Mouse (Mus musculus) spleen, postnatal 14 days (tissue): ENCODE measurements at regions not wholly inside any gene's neighbourhood (a gene's known extent, or its start where the extent isn't known, plus 50 kb on each side); places are given as distances from the start of the nearest gene placed in this dataset.
A peak's percentile ranks its signal among the peaks of the same experiment; 100 is the strongest.

Source experiments
- DNase-seq, 2 experiments: peaks; one replicate each; pipeline ENCODE4 v3.0.0; 2021 to 2022; ENCODE audit warnings: low spot score in 2 of 2

DNA sequence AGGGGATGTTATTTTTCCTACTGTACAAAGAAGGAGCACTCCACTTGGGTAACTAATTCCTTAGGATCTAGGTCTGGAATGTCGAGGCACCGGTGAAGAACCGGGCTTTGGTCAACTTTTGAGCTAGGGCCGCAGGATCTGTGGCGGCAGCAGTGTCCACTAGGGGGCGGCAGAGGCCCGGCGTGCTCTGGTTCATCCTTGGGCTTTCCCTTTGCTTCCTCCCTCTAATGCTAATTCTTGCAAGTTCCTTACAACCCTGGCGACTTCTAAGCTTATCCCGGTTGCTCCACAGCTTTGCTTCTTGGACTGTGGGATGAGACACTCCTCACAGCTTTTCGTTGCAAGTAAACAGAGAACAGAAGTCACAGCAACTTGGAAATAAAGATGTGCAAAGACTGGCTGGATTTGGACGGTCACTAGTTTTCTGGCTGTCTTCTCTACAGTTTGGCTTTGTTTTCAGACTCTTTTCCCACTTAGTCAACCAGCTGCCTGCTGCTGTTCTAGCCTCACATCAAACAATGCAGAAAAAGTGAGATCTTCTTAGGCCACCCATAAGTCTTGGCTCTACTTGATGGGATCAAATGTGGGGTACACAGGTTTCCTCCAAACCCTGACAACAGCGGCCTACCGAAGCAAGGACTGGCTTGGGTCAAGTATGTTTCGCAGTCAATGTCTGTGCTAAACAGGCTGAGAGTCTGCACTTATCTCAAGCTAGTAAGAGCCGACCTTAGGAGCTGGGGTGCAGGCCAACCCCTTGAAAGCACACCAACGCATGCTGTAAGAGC, 51.2 kb upstream of the Tmem72 start:
- DNase-seq = peak in 1 of 2 experiments; percentile 39

DNA sequence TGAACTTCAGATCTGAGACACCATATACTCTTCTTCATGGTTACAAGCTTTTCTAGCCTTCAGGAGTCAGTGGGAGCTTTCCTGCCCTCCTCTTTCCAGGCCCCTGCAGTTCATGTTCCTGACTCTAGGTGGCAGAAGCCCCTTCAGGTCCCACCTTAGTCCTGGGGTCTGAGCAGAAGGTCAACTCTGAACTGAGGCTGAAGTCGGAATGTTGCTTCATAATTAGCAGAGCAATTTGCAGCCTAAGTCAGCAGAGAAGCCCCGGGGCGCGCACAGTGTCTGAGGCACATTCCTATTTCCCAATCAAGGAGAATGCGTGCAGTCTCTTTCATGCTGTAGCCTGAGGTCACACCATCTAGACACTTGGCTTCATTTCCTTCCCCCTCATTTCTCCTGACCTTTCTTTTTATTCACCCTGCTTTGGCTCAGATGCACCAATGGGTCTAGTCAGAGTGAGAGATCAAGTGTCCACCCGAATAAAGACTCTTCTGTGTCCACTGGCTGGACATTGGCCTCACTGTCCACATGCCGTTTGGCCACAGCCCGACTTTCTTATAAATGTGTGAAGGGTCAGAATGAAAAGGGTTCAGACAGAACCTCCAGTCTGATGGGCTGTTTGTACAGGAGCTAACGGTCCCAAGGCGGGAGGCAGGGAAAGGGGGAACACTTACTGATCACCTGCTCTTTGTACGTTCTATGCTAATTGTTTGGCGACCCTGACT, 58.4 kb upstream of the Tmem72 start:
- DNase-seq = no peak

DNA sequence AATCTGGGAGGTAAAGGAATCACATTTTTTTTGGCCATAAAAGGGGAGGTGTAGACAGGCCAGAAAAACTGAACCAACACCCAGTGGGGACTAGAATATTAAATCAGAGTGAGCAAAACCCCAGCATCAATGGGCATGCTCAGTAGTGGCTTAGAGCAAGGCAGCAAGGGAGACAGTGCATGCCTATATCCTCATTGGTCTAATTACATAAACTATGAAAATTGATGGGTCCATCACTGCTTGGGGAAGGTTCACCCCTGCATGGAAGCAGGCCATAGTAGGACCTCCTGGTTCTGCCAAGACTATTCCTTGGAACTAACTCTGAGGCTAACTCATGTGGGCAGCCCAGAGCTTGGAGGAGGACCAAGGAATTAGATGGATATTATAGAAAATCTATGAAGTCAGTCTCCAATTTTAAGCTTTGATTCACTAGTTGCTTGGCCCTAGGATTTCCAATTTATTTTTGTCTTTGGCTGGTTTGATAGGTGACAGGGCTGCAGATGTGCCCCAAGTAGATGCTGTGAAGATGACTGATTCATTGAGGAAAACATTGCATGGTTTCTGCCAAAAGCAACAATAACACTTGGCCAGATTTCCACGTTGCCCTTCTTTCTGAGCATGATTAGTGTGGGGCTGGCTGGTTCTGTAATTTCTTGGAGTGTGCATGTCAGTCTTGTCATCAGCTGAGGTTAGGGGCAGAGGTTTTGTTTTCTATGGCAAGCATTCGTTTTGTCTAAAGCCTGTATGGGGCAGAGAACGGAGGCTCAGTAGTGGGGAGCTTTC, 70.0 kb upstream of the Tmem72 start:
- no peak for DNase-seq

DNA sequence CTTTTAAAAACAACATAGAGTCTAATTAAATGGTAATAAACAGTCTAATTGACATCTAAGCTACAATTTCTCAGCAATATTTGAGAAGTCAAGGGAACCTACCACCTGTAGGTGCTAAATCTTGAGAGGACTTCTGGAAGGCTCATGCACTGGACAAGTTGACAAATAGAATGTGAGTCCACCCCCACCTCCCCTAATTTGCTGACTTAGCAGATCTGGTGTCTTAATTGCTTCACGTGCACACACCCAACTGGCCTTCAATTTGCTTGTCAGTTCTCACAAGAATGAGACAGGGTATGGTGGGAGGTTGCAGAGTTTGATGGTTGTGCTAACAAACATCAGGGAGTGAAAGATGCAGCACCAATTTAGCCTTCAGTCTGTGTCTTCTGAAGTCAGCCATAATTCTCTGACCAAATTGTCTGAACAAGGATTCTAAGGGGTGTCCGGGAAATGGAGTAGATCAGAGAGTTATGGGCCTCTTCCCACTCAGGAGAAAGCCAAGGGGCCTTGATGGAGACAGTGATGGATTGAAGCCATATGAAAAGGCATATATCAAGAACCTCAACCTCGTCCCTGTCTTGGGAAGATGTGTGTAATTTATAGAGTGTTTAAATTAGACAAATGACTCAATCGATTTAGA, 76.7 kb upstream of the Tmem72 start:
- DNase-seq = no peak

DNA sequence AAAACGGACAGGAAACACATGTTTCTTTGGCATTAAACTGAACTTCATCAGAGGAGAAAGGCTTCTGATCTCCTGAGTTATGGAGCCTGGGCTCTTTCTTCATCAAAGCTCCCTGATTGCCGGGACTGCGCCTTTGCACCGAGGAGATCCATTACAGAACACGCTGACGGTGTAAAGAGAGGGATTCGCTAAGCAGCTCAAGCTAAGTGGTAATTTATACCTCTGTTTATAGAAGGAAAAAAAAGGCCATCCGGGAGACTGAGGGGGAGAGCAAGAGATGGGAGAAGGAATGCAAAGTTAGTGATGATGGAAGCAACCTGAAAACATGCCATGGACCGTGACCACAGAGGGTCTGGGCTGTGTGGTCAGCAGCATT, 77.2 kb upstream of the Tmem72 start:
- DNase-seq = no peak

DNA sequence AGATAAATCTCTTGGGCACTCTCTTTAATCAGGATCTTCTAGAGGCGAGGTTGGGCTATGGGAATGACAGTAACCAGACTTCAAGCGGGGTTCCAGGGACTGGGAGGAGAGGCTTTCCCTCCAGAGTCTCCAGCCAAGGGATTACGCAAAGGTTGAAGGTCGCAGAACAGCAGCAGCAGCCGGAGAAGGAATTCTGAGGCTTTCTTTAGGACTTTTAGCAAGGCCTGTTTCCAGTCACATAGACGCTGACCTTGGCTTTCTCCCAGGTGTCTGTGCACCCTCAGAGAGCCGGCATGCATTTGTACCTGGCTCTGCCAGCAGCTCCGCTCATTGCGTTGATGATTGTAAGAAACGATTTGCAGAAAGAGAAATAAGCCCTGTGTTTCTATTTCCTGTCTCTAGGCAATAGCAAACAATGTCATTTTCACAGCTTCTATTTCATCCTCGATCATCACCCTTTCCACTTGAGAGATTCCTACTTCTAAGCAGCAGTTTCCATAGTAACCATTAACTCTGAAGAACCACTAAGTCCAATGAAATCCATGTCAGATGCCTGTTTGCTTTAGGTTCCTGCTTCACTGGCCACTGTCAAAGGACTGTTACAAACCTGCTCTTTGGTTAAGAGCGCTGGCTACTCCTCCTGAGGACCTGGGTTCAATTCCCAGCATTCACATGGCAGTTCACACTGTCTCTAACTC, 104.7 kb upstream of the Tmem72 start:
- DNase-seq = no peak

DNA sequence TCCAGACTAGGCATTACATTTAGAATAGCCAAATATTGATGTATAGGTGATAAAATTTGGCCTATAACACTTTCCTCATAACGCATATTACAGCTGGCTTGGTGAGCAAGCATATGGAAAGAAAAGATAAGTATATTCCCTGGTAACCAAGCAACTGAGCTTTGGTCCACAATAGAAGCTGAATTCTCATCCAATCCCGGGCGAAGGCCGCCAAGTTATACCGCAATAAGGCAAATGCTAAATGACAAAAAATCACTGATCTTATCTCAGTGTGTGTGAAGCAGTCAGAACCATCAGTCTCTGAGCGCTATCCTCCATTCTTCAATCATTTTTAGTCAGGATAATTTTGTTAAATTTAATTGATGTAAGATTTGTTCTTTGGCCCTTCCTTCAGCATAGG, 105.9 kb upstream of the Tmem72 start:
- no peak for DNase-seq

DNA sequence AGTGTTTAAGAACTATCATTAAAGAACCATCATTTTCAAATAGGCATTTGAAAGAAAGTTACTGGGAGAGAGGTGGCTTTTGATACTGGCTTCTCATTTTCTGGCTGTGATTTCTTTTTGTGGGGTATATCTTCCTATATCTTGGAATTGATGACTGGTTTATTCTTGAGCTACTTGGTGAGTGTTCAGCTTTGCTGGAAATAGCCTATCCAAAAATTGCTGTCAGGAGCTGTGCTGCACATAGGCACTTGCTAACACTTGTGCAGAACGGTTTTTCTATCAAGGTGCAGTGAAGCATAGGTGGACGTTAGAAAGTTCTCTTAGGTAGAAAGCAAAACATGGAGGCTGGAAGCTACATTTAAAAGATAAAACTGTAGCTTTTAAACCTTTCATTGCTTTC, 108.9 kb upstream of the Tmem72 start:
- DNase-seq = no peak

DNA sequence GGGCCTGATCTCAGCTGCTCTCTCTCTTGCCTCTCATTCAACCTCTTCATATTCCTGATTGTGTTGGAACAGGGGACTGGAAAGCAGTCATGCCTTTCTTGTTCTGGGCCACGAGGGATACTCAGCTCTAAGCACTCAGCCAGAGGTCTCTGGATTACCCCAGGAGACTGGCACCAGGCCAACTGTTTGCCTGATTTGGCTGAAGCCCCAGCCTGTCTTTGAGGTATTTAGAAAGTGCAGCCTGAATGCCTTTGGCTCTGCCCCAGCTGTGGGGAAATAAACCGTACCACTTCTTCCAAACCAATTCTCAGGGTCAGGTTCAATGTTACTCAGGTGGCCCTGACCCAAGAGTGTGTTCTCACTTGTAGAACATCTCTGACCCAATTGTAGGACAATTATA, 112.6 kb upstream of the Tmem72 start:
- no peak for DNase-seq

DNA sequence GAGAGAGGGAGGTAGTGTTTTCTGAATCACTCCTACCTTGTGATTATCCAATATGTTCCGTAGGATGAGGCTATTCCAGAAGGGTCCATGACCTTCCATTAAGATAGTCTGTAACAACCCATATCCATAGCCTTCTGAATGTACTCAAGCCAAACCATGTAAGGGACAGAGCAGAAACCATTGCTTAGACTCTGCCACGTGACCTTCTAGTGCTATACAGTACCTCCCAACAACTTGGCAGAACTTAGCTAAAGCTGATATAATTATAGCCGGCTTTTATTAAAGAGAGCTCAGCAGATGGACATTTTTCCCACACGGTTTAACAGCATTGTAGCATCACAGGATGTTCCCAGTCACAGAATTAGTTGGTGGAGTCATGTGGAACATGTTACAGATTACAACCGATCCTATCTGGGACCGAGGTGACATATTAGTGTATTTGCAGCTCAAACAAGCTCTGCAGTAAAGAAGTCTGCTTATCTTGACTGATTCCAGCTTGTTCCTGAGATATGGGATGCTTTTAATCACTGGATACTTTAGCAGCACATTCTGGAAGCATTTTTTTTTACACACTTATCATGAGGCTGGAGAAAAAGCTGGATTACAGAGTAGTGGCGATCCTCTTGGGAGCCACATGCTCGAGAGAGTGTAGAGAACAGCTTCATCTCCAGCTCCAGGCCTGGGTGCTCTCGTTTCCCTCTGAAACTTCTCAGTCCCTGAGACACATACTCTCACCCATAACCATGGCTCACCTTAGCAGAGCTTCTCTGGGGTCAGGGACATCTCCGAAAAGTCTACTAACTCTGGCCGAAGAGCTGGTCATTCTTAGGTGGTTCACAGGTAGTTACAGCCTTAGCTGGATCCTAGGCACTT, 129.5 kb upstream of the Tmem72 start:
- no peak for DNase-seq

DNA sequence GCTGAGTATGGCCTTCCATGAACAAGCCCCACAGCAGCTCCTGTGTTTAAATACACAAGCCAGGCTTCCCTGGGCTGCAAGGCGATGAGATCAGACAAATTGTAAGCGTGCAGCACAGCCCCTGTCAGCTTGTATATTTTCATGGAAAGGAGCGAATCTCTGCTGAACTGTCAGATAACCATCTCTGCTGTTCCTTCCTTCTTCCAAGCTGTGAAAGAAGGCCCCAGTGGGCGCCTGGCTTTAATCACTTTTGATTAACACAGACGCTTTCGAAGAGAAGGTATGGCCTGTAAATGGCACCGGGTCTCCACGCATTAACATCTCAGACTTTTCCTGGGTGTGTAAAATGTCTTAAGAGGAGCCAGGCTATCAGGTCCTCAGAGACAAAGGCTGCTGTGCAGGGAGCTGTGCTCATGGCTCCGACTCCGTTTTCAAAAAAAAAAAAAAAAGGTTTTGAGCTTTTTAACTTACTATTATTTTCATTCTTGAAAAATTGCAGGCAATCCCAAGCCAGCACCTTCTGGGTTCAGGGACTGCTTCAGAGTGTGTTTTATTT, 131.9 kb upstream of the Tmem72 start:
- DNase-seq = no peak

DNA sequence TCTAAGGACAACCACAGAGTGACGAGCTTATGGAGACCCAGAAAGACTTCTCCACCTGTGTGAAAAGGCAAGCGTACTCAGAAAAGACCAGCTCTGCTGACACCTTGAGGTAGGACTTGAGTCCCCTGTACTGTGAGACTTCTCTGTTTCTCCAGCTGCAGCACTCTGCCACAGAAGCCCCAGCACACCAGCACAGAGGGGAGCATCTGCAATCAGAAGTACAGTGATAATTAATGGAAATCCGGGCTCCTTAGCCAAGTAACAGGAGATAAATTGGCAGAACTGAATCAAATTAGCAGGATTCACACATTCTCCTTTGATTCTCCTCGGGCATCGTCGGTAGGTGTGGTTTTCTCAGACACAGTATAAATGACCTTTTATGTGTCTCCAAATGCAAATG, 137.3 kb upstream of the Tmem72 start:
- no peak for DNase-seq

DNA sequence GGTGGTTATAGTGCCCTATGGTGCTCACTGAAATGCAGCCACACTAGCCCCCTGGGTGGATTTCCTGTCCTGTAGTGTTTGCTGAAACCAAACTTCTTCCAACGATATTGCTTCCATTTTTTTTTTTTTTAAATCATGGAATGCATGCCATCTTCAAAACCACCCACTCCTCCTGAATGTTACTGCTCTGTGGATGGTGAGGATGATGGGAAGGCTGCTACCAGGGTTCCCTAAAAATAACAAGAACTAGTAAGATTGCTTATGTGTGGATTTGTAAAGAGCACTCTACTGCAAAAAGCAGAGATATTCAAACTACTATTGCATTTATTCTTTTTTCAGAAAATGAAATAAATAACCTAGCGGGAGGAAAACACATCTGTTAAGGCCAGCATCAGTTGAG, 139.4 kb upstream of the Tmem72 start:
- no peak for DNase-seq

DNA sequence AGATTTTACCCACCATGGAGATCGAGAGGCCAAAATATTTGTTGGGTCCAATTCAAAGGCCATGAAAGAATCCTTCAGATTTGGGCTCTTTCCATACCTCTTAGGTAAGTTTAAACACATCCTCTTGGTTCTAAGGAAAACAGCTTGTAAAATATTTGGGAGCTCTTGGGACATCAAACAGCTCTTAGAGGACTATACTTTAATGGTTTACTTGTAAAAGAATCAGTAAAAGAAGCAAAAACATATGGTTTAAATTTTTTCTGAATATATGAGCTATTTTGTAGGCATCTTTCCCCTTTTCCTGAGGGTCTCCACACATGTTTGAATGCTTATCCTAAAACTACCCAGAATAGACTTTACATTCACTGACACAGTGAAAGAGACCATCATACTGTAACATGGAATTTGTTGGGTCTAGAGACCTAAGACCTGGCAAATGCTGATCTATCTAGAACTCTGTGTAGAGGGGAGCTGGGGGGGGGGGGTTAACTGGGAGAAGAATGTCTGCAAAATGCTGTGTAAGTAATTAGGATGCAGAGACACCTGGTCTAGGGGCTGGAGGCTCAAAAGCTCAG, 140.3 kb upstream of the Tmem72 start:
- no peak for DNase-seq

DNA sequence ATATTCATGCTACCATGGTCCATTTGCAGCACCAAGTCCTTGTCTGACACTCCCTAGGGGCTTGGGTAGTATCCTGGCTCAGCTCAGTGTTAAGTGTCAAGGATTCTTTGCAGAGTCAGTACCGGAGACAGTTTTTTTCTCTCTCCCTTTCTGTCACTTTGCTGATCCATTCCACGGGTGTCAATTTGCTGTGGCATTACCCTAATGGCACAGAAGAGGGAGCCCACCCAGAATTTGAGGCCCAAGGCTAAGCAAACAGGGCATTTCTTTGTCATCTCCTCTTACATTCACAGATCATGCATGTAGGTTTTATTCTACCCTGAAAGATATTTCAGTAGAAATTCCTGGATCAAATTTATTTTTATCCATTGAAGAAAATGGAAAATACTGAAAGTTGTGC, 146.4 kb upstream of the Tmem72 start:
- DNase-seq = no peak

DNA sequence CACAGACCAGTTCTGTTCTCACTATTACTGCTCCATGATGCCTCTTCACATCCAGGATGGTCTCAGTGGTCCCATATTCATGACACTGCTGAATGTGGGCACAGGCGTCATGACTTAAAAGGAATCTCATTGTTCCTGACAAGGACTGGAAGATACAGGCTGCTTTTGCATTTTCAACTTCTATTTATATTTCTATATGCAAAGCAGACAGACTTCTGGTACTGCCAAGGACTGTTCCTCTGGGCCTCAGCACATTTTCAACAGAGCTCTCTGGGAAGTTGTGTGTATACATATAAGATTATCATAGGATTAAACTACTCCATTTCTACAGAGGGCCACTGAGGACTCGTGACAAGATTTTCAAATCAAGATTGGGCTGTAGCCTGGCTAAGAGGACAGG, 146.9 kb upstream of the Tmem72 start:
- no peak for DNase-seq

DNA sequence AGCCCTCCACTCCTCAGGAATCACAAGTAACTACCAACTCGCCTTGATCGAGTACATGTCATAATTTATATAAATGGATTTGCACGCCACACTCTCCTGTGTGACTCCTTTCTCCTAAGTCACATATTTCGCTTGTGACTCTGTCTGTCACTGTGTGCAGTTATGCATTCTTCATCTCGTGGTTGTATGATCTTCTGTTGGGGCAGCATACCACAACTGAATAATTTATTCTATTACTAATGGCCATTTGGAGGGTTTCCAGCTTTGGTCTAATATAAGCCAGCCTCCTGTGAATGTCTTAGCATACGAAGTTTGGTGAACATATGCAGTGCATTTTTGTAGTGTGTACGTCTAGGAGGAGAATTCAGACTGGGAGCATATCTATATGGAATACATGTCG, 176.6 kb upstream of the Tmem72 start:
- DNase-seq = no peak

DNA sequence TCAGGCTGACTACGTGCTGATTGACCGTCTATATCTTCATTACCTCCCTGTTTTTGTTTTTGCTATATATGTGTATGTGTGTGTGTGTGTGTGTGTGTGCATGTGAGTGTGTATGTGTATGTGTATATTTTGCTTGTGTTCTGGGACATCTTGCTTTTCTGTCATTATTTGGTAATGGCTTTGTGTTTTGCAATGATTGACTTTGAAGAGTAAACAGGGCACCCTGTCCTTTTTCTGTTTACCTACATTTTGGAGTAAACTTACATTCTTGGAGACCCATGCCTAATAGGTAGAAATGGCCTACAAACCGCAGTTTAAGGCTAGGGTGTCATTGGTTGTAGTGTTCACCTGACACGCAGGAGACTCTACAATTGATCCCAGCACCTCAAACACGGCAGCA, 177.5 kb upstream of the Tmem72 start:
- no peak for DNase-seq

DNA sequence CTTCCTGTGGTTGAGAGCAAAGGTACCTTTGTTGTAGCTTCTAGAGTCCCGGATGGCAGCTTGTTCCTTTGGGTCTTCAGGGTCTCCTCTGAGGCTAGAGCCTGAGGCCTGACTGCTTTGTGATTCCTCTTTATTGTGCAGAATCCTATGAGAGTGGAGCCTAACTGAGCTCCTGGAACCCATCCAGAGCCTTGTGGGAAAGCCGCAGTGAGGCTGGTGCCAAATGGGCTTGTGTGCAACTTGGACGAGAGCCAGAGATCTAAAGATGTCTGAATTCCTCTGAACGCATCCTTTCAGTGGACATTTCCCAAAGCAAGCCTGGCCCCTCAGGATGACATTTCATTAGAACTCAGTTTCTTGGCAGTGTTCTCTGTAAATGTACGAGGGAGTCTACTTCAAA, 178.4 kb upstream of the Tmem72 start:
- DNase-seq = no peak

DNA sequence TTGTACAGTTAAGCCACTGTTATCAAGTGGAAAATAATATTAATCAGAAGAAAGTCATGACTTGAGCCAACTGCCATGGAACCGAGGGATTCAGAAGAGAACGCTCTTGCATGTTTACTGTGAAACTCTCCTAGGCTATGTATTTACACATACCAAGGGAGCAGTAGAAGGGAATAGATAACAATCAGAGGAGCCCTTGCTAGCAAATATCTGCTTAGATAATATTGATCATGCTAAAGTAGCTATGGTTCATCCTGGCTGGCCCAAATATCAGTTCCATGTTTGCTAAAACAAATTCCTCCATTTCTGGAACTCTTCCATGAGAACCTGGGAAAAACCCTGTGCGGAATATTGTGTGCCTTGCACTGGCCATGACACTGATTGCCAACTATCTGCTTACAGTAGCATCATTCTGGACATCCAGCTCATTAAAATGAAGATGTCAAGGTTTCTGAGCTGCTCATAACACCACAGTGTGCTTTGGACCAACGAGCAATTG, 179.5 kb upstream of the Tmem72 start:
- DNase-seq = no peak
